Mouse (Mus musculus) ovary, postnatal 10 days (tissue): ENCODE measurements around the gene Cyp27b1.
A peak's percentile ranks its signal among the peaks of the same experiment; 100 is the strongest.
"Not testable (repeated sequence)": the region's sequence is repeated elsewhere in the genome, so short reads cannot be mapped to it uniquely, and the experiment has no call there.

Source experiments
- DNase-seq: peaks from one replicate; pipeline ENCODE4 v3.0.0; 2022; ENCODE audit warnings: low spot score

The Cyp27b1 gene

GRCm38 (mm10) chr10:127049395-127050118 is 1.5 kb downstream of the Cyp27b1 start:
- DNase-seq: no peak

- DNase-seq: no peak
Observed at GRCm38 (mm10) chr10:127050119-127050474, 2.0 kb downstream of the Cyp27b1 start.

DNA sequence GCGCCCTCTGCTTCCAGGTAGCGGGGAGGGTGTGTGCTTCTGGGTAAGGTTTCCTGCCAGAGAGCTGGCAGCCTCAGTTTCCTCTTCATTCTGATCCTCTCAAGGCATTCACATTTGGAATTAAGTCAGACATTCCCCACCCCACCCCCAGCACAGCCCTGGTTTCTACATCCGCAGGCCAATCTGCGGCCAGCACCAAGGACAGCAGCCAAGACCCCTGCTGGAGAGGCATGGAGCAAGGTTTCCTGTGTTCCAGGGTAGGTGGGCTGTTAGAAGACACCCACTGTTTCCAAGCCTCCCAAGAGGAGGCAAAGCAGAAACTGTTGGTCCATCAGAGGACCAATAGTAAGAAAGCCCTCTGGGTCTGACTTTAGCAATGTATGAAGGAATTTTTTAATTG is 6.6 kb downstream of the Cyp27b1 start:
- DNase-seq: no peak

DNA sequence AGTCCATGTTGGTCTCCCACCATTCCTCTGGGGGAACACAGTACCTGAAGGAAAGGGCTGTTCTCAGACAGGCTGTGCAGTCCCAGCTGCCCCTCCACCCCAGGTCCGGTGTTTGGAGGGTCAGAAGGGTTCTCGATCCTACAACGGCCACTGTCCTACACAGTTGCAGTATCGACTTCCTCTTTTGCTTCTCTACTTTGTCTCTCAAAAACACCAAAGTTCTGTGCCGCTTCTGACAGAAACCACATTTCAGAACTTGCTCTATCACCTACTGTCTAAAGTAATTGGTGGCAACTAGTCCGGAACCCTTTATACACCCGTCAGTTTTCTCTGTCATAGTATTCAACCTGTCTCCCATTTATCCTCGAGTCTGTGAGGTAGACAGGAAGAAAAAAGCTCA is 7.4 kb downstream of the Cyp27b1 start:
- no peak for DNase-seq

- DNase-seq: no peak
Observed at GRCm38 (mm10) chr10:127056490-127056889, 8.4 kb downstream of the Cyp27b1 start.

GRCm38 (mm10) chr10:127058161-127058560 is 10.1 kb downstream of the Cyp27b1 start:
- DNase-seq: no peak

DNA sequence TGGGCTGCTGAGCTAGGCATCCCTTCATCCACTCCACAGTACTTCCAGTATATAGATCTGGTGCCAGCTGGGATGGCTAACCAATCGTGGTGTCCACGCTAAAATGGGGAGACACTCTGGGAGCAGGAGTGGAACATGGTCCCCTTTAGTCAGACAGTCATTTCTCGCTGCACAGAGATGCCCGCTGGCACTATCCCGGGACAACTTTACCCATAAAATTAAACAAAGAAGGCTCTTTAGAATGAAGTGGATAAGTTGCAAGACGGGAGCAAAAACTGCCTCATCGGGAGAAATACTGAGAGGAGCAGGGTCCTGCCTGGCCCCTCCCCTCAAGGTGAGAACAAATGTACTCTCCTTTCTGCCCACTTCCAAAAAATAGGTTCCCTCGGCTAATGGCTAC is 10.7 kb downstream of the Cyp27b1 start:
- no peak for DNase-seq

DNA sequence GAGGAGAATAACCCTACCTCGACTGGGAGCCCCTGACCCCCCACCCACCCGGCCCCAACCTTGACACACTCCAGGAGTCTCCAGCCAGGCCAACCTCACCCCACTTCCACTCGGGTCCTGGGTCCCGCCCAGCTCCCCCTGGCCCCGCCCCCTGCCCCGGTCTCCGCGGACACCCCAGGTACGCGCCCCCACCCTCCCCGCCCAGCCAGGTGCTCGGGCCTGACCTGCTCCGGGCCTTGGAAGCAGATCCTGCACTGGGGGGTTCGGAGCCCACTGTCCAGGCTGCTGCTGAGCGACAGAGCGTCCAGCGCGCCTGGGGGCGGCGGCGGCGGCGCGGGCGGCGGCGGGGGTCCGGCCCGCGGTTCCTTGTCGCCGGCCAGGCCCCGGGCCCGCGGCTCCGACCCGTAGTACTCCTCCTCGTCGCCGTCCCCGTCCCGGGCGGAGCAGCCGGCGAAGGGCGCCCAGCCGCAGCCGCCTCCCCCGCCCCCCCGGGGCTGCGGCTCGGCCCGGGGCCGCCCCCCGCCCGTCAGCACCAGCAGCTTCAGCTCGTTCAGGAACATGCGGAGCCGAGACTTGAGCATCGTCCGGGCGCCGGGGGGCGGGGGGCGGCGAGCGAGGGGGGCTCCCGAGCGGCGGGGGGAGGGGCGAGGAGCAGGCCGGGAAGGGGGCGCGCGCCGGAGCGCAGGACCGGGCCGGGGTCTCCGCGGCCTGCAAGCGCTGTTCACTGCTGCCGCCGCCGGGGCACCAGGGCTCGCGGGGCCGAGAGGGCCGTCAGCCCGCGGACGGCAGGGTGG is 11.3 kb downstream of the Cyp27b1 start:
- no peak for DNase-seq

GRCm38 (mm10) chr10:127059968-127060916 is 12.2 kb downstream of the Cyp27b1 start, which contains the start of gene March9:
TSS of gene March9 (minus strand) at chr10:127060184.
- DNase-seq: no peak

DNA sequence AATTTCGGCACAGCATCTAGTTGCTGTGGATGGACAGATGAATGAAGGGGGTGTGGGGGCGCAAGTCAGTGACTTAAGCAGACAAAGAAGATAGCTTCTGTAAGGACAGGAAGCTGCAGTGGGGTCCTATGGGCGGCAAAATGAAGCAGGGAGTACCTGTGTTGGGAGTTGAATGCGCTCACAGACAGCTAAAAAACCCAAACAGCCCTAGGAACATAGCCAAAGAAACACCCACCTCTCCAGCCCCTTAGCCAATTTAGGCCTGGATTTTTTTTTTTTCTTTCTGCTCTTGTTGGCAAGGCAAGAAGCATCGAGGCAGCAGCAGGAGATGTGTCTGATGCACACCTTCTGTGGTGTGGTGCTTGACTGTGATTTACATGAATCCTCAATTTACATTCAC is 13.0 kb downstream of the Cyp27b1 start:
- no peak for DNase-seq

- DNase-seq: no peak
Observed at GRCm38 (mm10) chr10:127061513-127061912, 13.5 kb downstream of the Cyp27b1 start.

GRCm38 (mm10) chr10:127062101-127062500 is 14.1 kb downstream of the Cyp27b1 start:
- not testable (repeated sequence) for DNase-seq

- no peak for DNase-seq
Observed at GRCm38 (mm10) chr10:127062503-127062902, 14.5 kb downstream of the Cyp27b1 start.

DNA sequence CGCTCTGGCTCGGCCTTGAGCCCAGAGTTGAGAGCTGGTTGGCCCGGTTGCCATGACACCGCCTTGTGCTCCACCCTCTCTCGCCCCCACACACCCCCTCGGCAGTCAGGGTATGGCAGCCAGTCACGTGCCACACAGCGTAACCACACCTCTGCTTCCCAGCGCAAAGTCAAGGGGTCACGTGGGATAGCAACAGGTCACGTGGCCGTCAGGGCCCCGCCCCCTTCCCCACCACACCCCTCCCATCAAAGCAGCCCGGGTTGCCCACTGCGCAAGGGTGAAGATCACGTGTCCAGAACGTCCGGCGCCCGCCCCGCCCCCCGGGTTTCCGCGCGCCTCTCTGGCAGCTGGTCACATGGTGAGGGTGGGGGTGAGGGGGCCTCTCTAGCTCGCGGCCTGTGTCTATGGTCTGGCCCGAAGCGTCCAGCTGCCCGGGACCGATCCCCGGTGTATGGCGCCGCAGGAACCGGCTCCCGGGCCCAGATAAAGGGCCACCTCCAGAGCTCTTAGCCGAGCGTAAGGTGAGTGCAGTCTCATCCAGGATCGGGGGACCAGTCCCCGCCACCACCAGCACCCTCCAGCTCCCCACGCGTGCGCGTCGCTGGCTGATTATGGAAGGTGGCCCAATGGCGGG is 15.3 kb downstream of the Cyp27b1 start, which contains the start of gene Cdk4:
Gene Cdk4, plus strand, starts transcription at position 296 of the 634 bp plus-strand sequence.
- DNase-seq: peak; percentile 95

DNA sequence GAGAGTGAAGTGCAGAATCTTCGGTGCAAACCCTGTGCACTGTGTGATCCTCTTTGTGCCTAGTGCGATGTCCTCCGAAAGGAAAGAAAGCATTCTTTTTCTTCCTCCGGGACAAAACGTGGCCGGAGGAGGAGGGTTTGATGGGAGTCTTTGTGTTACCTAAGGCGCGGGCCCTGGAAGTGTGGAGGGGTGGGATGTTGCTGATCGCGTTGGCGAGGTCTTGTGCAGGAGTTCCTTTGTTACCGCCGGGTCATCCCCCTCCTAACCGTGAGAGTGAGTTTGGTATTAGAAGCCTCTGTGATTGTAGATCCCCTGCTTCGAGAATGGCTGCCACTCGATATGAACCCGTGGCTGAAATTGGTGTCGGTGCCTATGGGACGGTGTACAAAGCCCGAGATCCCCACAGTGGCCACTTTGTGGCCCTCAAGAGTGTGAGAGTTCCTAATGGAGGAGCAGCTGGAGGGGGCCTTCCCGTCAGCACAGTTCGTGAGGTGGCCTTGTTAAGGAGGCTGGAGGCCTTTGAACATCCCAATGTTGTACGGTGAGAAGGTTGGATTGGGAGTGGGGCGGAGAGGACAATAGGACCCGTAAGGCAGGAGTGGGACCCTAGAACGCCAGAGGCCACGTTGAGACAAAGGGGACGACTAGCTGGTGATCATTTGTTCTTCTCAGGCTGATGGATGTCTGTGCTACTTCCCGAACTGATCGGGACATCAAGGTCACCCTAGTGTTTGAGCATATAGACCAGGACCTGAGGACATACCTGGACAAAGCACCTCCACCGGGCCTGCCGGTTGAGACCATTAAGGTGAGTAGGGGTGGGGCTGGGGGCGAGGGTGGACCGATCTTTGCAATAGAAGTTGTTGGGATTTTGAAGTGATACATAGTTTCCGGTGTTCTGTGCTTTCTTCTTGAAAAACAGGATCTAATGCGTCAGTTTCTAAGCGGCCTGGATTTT is 16.1 kb downstream of the Cyp27b1 start:
- DNase-seq: no peak

- no peak for DNase-seq
Observed at GRCm38 (mm10) chr10:127065981-127066380, 17.9 kb downstream of the Cyp27b1 start.

GRCm38 (mm10) chr10:127066519-127067018 is 18.5 kb downstream of the Cyp27b1 start:
- no peak for DNase-seq

DNA sequence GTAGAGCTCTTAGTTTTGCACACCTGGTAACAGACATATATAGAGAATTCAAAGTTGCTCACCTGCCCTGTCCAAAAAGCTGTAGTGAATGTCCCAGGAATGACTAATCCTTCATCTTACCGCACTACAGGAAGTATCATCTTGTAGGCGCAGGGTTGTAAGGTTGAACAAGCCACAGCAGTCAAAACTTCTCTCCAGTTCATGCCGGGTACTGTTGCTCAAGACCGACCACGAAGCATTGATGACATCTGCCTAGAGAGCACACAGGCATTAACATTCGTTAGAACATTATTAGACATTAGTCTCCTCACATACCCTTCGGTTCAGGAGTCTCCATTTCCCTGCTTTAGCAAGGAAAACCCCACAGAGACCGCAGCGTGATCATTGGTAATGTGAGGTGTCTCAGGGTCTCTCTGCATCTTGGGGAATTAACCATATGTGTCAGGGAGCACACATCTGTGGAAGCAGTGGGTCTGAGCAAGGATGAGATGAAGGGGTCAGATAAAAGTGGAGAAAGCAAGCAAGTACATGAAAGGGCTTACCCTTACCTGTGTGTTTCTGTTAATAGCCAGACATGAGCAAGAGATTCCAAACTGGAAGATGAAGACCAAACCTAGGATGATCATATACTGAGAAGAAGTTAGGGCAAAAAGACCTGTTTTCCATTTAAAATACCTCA is 20.4 kb downstream of the Cyp27b1 start:
- no peak for DNase-seq

DNA sequence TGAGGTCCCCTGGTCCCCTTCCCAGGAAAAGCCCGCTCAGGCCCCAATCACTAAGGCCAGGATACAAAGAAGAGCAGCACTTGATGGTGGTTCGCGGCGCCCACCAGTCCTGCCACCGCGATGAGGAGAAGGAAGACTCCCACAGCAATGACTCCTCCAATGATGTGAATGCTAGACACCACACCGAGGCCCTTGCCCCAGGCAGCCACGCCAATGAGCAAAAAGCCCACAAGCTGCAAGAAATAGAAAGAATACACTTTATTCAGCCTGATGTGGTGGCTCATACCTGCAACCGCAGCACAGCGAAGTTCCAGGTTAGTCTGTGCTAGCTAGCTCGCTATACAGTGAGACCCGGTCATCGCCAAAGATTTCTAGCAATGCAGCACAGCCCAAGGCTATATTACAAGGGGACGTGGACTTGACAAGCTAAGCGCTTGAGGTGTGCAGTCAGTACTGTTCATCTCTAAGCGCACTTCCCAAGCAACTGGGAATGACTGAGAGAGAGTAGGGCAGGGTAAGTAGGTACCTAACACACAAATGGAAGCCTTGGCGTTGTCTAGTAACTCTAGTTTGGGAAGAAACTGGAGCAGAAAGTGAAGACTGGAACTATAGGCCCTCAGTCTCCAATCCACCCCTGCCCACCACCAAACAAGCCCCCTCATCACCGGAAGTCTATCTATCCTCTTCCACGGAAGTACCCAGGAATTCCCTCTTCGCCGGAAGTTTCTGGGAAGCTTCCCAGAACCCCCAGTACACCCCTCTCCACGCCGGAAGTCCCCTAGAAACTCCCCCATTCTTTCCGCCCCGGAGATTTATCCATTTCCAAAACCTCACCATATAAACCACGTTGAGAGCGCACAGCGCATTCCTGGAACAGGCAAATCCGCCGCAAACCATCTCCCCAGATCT is 21.5 kb downstream of the Cyp27b1 start:
- DNase-seq: no peak
